Mouse (Mus musculus): ENCODE measurements around the gene Usp13.

The Usp13 gene

GRCm38 (mm10) chr3:32817357-32818326 is at the start of gene Usp13:
TSS of gene Usp13 (plus strand) at chr3:32817546.
- in situ Hi-C loops (cut with MboI; ENCODE audit: unreplicated experiment in 2 of 2): no loop called here

- in situ Hi-C loops (cut with MboI; ENCODE audit: unreplicated experiment in 2 of 2): no loop called here
Measured at GRCm38 (mm10) chr3:32770781-32771180, 46.6 kb upstream of the Usp13 start.

- in situ Hi-C loops (cut with MboI; ENCODE audit: unreplicated experiment in 2 of 2): no loop called here
Measured at GRCm38 (mm10) chr3:32817001-32817356, 367 bp upstream of the Usp13 start.

DNA sequence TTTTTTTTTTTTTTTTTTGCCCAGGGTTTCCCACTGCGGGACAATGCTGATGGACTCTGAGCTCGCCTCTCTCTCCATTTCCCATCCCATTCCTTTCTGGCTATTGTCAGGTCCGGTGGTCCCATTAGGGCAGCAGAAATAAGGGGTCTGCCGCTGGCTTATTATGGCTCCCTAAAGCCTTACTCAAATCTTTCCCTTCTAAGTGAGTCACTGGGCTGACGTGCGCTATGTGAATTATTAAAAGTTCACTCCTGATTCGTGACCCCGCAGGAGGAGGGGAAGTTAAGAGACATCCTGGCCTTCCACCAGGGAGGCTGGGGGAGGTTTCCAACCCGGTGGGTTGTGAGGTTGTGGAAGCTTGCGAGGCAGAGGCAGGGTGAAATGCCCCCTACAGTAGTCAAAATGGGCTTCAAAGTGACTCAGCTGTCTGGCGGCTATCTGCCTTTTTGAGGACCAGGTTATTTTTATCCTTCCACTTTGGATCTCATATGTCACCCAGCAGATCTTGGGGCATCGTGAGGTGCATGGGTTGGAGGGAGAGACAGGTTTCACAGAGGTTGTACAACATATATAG is 1.1 kb downstream of the Usp13 start:
- in situ Hi-C loops (cut with MboI; ENCODE audit: unreplicated experiment in 2 of 2): no loop called here

DNA sequence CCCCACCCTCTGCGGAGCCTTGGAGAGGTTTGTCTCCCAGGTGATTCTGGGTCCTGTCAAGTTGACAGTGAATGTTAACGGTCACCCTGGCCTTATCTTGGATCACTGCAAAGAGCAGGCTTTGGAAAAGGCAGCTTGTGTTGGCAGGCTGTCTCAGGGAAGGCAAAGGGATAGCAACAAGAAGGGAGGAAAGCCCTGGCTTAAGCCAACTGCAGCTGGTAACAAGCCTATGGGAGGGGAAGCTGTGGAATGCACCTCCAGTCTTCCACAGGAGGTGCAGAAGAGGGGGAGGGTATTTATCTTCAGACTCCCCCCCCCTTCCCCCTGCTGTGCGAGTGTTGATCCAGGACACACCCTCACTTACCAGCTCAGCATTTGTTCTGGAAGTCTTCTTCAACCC is 5.3 kb downstream of the Usp13 start:
- in situ Hi-C loops (cut with MboI; ENCODE audit: unreplicated experiment in 2 of 2): no loop called here

DNA sequence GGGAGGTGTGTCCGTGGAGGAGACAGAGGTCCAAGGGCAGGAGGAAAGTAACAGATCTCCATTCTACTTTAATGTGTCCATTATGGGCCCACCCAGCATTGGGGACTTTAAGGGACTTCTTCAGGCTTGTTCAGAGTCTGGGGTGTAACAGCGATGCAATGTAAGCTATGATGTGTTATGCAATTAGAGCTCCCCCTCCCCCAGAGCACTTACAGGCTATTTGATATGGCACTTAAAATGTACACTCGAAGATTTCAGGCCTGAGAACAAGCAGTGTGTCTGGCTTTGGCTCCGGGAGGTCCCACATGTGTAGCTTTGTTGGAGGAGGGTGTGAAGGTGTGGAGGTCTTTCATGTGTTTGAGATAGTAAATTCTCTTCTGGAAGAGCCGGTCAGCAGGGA is 7.6 kb downstream of the Usp13 start:
- in situ Hi-C loops (cut with MboI; ENCODE audit: unreplicated experiment in 2 of 2): no loop called here

DNA sequence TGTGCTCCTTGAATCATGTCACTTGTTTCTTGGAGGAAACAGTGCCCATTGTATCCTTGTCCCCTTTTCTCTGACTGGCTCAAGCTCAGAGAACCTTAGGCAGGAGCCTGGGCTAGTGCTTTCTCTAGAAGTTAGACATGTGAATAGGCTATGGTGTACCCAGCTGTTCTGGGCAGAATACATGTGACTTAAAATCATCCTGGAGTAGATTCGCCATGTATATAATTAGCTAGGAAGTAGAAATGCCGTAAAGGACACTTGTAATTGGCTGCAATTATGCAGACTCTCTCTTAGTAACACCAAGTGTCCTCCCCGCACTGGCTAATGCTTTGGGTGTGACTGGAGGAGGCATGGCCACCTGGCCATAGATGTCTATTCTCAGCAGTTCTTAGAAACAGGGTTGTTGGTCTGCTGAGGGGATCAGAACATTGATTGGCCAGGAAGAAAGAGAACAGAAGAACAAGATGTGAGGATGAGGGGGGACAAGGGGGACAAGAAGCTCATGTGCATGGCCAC is 8.7 kb downstream of the Usp13 start:
- in situ Hi-C loops (cut with MboI; ENCODE audit: unreplicated experiment in 2 of 2): no loop called here

- in situ Hi-C loops (cut with MboI; ENCODE audit: unreplicated experiment in 2 of 2): no loop called here
Measured at GRCm38 (mm10) chr3:32826701-32827100, 9.4 kb downstream of the Usp13 start.

- in situ Hi-C loops (cut with MboI; ENCODE audit: unreplicated experiment in 2 of 2): no loop called here
Measured at GRCm38 (mm10) chr3:32833871-32834270, 16.5 kb downstream of the Usp13 start.

DNA sequence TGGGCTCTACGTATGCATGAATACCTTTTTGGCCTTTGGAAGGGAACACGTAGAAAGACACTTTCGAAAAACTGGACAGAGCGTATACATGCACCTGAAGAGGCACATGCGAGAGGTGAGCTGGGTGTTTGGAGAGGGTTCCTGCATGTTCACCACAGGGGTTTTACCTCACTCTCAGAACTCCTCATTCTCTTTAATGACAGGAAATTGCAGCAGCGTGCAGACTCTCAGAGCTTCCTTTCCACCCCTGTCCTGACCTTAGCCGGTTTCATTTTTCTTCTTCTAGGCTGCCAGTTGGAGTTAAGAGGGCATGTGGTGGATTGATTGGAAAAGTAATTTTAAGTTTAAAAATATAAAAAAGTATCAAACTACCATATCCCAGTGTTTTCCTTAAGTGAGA is 20.5 kb downstream of the Usp13 start:
- in situ Hi-C loops (cut with MboI; ENCODE audit: unreplicated experiment in 2 of 2): no loop called here

DNA sequence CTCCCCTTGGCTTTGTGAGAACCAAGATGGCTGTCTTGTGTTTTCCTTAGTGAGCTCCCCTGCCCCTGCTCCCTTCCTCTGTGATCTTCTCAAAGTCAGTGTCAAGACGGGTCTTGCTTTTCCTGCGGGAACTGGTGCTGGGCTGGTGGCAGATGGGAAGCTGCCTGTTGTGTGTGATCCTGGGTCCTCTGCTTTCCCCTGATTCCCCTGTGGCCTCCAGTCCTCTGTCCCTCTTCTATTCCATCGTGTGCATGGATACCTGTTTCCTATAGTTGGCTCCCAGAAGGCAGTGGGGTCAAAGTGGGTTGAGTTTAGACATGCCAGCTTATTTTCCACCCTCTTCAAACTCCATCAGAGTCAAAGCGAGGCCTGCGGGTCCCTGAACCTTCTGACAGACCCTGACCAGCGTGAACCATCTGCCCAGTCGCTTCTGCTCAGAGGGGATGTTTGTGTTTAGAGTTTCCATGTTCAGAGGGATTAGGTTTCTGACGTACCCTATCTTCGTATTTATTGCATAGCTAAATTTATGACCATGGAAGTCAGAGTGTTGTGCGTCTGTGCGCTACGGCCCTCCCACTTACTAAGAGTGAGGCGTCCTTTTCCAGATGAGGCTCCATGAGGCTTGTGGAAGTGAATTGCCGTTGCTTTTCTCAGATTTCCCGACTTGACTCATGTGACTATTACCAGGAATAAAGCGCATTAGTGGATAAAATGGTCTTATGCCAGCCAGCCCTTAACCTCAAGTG is 39.2 kb downstream of the Usp13 start:
- in situ Hi-C loops (cut with MboI; ENCODE audit: unreplicated experiment in 2 of 2): no loop called here

DNA sequence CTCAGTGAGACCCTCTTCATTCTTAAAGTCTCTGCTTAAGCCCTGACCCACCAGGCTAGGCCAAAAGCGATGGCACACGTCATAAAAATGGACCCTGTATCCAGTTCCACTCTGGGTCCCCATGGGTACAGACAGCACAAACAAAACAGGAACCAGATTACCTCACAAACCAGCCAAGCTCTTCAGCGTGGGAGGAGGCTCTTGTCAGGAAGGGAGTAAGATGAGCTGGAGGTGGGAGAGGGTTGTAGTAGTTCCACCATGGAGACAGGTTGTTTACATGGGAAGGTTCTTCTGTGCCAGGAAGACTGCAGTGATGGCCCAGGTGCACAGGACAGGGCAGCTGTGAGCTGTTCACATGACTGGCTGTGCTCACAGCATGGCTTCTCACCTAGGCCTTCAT is 53.7 kb downstream of the Usp13 start:
- in situ Hi-C loops (cut with MboI; ENCODE audit: unreplicated experiment in 2 of 2): no loop called here

GRCm38 (mm10) chr3:32886386-32886785 is 69.0 kb downstream of the Usp13 start:
- in situ Hi-C loops (cut with MboI; ENCODE audit: unreplicated experiment in 2 of 2): no loop called here

- in situ Hi-C loops (cut with MboI; ENCODE audit: unreplicated experiment in 2 of 2): no loop called here
Measured at GRCm38 (mm10) chr3:32888886-32889285, 71.5 kb downstream of the Usp13 start.

- in situ Hi-C loops (cut with MboI; ENCODE audit: unreplicated experiment in 2 of 2): no loop called here
Measured at GRCm38 (mm10) chr3:32890174-32890573, 72.8 kb downstream of the Usp13 start.

DNA sequence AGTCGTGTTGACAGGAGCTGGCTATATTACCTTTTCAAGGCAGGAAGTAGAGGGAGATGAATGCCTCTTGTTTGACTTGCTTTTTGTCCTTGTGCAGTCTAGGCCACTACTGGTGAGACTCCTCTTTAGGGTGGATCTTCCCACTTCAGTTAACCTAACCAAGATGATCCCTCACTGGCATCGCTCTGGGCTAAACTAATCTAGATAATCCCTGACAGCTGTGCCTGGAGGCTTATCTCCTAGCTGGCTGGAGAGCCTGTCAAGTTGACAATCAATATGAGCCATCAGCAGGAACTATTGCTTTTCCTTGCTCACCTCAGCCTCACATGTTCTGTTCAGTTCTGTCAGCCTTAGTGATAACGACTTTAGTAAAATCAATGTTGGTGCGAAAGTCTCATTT is 86.1 kb downstream of the Usp13 start:
- in situ Hi-C loops (cut with MboI; ENCODE audit: unreplicated experiment in 2 of 2): no loop called here

GRCm38 (mm10) chr3:32904599-32904998 is 87.3 kb downstream of the Usp13 start:
- in situ Hi-C loops (cut with MboI; ENCODE audit: unreplicated experiment in 2 of 2): no loop called here

GRCm38 (mm10) chr3:32905850-32906779 is 88.8 kb downstream of the Usp13 start:
- in situ Hi-C loops (cut with MboI; ENCODE audit: unreplicated experiment in 2 of 2): no loop called here

DNA sequence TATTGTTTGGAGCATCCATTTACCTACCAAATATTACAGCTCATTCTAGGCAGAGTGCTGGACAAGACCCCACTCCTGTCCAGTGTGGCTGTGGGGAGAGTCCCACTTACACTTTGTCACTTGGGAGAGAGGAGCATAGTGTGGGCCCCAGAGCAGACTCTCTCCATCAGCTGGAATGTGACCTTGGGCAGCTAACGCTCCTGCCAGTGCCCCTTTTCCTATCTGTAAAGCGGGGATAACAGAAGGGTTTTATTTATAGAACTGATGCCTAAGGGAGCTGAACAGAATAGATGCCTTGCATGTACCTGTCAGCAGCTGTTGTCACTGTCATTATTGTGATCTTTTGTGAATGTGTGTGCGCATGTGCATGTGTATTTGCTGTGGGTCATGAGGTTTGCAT is 91.1 kb downstream of the Usp13 start:
- in situ Hi-C loops (cut with MboI; ENCODE audit: unreplicated experiment in 2 of 2): no loop called here

- in situ Hi-C loops (cut with MboI; ENCODE audit: unreplicated experiment in 2 of 2): no loop called here
Measured at GRCm38 (mm10) chr3:32910071-32910551, 92.8 kb downstream of the Usp13 start.
